Mouse (Mus musculus) gastrocnemius, postnatal 25 days (tissue): ENCODE results near the gene Krtap4-9. TPM values are rescaled to one million over a fixed set of nuclear protein-coding genes. Genes with fewer than 3 reads are reported as not detected.
"Not testable (repeated sequence)": the region's sequence is repeated elsewhere in the genome, so short reads cannot be mapped to it uniquely, and the experiment has no call there.

ENCODE experiments used
- DNase-seq: peaks from one replicate; pipeline ENCODE4 v3.0.0; 2022
- long read RNA-seq, 2 experiments: library from polyadenylated mRNA; stranded (forward); transcript quantifications; one replicate each; pipeline ENCODE4 v2.0.0; 2021
- total RNA-seq, 2 experiments: library from RNA; stranded (reverse); gene quantifications; 1 replicate in 1 of 2; 2 replicates in 1 of 2; pipeline ENCODE4 v1.2.3; 2021

Krtap4-9 gene
- not detected for total RNA-seq
- long read RNA-seq, experiment 1 = 0 reads
- long read RNA-seq, experiment 2 = 0 reads

DNA sequence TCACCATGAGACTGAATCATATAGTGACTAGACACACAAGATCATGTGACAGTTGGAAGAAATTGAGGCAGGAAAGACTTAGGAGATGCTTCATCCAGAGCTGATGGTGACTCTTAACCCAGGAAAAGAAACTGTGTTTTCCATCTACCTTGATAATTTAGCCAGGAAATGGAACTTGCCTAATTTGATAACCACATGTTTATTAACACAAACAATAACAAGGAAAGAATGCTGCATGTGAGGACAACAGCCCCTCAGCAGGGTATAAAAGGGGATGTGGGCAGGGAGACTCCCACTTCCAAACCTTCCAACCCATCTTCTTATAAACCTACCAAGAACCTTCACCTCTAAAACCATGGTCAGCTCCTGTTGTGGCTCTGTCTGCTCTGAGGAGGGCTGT lies at the start of gene Krtap4-9:
Gene Krtap4-9 (plus strand): TSS at position 301 of the 400 bp plus-strand sequence.
- DNase-seq = not testable (repeated sequence)

DNA sequence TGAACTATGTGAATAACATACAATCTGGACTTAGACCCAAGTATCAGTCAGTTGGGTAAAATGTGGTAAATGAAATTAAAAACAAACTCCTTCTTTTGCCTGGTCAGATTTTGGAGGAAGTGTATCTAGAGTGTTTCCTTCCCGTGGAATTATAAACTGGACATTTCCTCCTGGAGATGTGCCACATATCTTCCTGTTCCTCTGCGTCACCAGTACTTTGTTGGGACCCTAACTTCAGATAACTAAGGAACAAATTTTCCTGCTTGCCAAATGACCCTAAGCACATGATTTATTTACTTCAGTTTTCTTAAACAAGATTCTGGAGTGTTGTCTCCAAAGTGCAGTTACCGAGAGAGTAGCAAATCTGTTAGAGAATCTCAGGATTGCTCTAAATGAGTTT lies 41.0 kb upstream of the Krtap4-9 start:
- no peak for DNase-seq

DNA sequence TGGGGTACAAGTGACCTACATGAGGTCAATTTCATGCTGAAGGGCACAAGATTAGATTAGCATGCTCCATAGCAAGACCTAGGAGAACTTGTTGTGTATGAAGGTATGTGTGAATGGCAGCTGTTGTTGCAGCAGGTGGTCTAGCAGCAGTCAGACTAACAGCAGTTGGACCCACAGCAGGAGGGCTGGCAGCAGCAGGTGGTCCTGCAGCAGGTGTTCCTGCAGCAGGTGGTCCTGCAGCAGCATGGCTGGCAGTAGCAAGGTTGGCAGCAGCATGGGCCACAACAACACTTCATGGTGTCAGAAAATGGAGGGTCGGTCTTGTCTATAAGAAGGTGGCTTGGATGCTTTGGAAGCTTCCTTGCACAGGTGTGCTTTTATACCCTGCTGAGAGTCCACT lies 26.1 kb upstream of the Krtap4-9 start:
- no peak for DNase-seq

DNA sequence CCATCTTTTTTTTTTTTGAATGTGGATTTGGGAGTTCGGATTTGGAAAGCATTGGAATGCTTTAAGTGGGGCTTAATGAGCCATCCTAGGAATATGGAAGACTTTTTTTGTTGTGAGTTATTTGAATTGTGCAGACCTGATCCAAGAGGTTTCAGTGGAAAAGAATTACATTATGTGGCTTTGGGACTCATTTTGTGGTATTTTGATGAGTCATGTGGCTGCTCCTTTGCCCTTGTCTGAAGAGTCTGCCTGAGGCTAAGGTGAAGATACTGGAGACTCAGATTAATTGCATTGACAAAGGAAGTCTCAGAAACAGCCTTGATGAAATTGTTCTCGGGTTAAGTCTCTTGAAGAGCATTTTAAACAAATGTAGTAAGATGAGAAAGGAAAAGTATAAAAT lies 16.6 kb upstream of the Krtap4-9 start:
- no peak for DNase-seq

DNA sequence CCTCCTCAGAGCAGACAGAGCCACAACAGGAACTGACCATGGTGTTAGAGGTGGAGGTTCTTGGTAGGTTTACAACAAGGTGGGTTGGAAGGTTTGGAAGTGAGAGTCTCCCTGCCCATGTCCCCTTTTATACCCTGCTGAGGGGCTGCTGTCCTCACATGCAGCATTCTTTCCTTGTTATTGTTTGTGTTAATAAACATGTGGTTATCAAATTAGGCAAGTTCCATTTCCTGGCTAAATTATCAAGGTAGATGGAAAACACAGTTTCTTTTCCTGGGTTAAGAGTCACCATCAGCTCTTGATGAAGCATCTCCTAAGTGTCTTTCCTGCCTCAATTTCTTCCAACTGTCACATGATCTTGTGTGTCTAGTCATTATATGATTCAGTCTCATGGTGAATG lies 12.2 kb upstream of the Krtap4-9 start, which contains the start of gene Gm11595:
Gene Gm11595 (minus strand): TSS at position 101 of the 400 bp plus-strand sequence.
- DNase-seq = not testable (repeated sequence)

DNA sequence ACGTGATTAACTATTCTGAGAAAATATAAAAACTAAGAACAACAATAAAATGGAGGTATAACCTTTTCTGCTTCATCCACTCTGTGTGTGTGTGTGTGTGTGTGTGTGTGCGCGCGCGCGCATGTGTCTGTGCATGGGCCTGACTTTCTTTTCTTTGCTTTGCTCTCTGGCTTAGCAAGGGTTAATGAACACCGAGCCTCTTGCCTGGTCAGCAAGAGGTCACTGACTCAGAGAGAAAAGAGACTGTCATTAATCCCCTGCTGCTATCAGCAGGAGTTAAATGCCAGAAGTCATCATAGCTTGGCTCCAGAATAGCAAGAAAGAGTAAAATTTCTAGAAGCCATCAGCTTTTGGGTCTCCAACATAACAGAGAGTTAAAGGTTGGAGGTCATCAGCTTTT lies 6.6 kb upstream of the Krtap4-9 start:
- no peak for DNase-seq

DNA sequence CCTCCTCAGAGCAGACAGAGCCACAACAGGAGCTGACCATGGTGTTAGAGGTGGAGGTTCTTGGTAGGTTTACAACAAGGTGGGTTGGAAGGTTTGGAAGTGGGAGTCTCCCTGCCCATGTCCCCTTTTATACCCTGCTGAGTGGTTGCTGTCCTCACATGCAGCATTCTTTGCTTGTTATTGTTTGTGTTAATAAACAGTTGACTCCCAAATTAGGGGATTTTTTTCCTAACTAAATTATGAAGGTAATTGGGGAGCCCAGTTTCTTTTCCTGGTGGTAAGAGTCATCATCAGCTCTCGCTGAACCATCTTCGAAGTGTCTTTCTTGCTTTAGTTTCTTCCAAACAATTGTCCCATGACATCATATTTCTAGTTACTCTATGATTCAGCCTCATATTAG lies 4.4 kb upstream of the Krtap4-9 start, which contains the start of gene Krtap4-8:
Gene Krtap4-8 (minus strand): TSS at position 101 of the 400 bp plus-strand sequence.
- no peak for DNase-seq

DNA sequence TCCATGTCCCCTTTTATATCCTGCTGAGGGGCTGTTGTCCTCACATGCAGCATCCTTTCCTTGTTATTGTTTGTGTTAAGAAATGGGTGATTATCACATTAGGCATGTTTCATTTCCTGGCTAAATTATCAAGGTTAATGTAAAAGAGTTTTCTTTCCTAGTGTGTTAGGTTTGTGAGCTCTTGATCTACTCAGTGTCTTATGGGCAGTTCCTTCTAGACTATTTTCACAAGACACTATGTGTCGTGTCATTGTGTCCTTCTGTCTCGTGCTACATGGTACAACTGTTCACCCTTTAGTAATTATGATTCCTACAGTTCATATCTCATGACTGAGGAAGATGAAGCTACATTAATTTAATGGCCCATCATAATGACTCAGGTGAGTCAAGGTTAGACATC lies 8.4 kb downstream of the Krtap4-9 start, which contains the start of gene Gm11596:
Gene Gm11596 (minus strand): TSS at position 101 of the 400 bp plus-strand sequence.
- DNase-seq = no peak

DNA sequence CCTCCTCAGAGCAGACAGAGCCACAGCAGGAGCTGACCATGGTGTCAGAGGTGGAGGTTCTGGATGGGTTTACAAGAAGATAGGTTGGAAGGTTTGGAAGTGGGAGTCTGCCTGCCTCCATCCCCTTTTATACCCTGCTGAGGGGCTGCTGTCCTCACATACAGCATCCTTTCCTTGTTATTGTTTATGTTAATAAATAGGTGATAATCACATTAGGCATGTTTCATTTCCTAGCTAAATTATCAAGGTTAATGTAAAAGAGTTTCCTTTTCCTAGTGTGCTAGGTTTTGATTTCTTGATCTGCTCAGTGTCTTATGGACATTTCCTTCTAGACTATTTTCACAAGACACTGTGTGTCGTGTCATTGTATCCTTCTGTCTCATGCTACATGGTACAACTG lies 13.8 kb downstream of the Krtap4-9 start, which contains the start of gene Gm11569:
Gene Gm11569 (minus strand): TSS at position 101 of the 400 bp plus-strand sequence.
- not testable (repeated sequence) for DNase-seq

DNA sequence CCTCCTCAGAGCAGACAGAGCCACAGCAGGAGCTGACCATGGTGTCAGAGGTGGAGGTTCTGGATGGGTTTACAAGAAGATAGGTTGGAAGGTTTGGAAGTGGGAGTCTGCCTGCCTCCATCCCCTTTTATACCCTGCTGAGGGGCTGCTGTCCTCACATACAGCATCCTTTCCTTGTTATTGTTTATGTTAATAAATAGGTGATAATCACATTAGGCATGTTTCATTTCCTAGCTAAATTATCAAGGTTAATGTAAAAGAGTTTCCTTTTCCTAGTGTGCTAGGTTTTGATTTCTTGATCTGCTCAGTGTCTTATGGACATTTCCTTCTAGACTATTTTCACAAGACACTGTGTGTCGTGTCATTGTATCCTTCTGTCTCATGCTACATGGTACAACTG lies 19.3 kb downstream of the Krtap4-9 start, which contains the start of gene Gm11554:
Gene Gm11554 (minus strand): TSS at position 101 of the 400 bp plus-strand sequence.
- DNase-seq = not testable (repeated sequence)

DNA sequence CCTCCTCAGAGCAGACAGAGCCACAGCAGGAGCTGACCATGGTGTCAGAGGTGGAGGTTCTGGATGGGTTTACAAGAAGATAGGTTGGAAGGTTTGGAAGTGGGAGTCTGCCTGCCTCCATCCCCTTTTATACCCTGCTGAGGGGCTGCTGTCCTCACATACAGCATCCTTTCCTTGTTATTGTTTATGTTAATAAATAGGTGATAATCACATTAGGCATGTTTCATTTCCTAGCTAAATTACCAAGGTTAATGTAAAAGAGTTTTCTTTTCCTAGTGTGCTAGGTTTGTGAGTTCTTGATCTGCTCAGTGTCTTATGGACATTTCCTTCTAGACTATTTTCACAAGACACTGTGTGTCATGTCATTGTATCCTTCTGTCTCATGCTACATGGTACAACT lies 24.8 kb downstream of the Krtap4-9 start, which contains the start of gene Krtap4-13:
Gene Krtap4-13 (minus strand): TSS at position 101 of the 400 bp plus-strand sequence.
- not testable (repeated sequence) for DNase-seq

DNA sequence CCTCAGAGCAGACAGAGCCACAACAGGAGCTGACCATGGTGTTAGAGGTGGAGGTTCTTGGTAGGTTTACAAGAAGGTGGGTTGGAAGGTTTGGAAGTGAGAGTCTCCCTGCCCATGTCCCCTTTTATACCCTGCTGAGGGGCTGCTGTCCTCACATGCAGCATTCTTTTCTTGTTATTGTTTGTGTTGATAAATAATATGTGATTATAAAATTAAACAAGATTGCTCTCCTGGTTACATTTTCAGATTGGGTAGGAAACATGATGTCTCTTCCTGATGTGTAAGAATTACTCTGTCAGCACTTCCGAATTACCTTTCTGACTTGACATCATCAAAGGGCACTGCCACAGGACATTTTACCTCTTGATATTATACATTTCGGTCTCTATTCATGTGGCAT lies 30.6 kb downstream of the Krtap4-9 start, which contains the start of gene Gm11564:
Gene Gm11564 (minus strand): TSS at position 101 of the 400 bp plus-strand sequence.
- DNase-seq = not testable (repeated sequence)

Other genes with a start within 250 kb of the Krtap4-9 start
- gene Krt40, start 242.0 kb upstream of the Krtap4-9 start, total RNA-seq = not detected
- not detected for gene Krtap3-3, start 234.3 kb upstream of the Krtap4-9 start, total RNA-seq
- not detected for gene Krtap3-2, start 228.3 kb upstream of the Krtap4-9 start, total RNA-seq
- gene Gm11939, start 225.7 kb upstream of the Krtap4-9 start, total RNA-seq = not detected
- gene Krtap3-1, start 218.6 kb upstream of the Krtap4-9 start, total RNA-seq = not detected
- not detected for gene Krtap1-5, start 204.2 kb upstream of the Krtap4-9 start, total RNA-seq
- not detected for gene Krtap1-4, start 201.5 kb upstream of the Krtap4-9 start, total RNA-seq
- gene Krtap1-3, start 193.9 kb upstream of the Krtap4-9 start, total RNA-seq = not detected
- gene Krtap9-3, start 187.1 kb upstream of the Krtap4-9 start, total RNA-seq = not detected
- not detected for gene Gm11938, start 181.9 kb upstream of the Krtap4-9 start, total RNA-seq
- not detected for gene Gm11937, start 175.0 kb upstream of the Krtap4-9 start, total RNA-seq
- not detected for gene Krtap2-4, start 170.4 kb upstream of the Krtap4-9 start, total RNA-seq
- not detected for gene Gm11562, start 164.8 kb upstream of the Krtap4-9 start, total RNA-seq
- not detected for gene Krtap4-1, start 157.0 kb upstream of the Krtap4-9 start, total RNA-seq
- gene Krtap4-2, start 150.1 kb upstream of the Krtap4-9 start, total RNA-seq = not detected
- gene Krtap4-7, start 141.1 kb upstream of the Krtap4-9 start, total RNA-seq = not detected
- gene Gm11555, start 135.0 kb upstream of the Krtap4-9 start, total RNA-seq = not detected
- not detected for gene Gm11563, start 126.2 kb upstream of the Krtap4-9 start, total RNA-seq
- gene Krtap4-6, start 119.2 kb upstream of the Krtap4-9 start, total RNA-seq = not detected
- gene Gm14190, start 94.5 kb upstream of the Krtap4-9 start, total RNA-seq = not detected
- gene Gm14180, start 50.9 kb upstream of the Krtap4-9 start, total RNA-seq = not detected
- not detected for gene Gm11595, start 12.3 kb upstream of the Krtap4-9 start, total RNA-seq
- gene Krtap4-8, start 4.5 kb upstream of the Krtap4-9 start, total RNA-seq = not detected
- not detected for gene Gm11596, start 8.3 kb downstream of the Krtap4-9 start, total RNA-seq
- not detected for gene Gm11569, start 13.7 kb downstream of the Krtap4-9 start, total RNA-seq
- not detected for gene Gm11554, start 19.2 kb downstream of the Krtap4-9 start, total RNA-seq
- gene Krtap4-13, start 24.7 kb downstream of the Krtap4-9 start, total RNA-seq = not detected
- gene Gm11564, start 30.5 kb downstream of the Krtap4-9 start, total RNA-seq = not detected
- gene 2300003K06Rik, start 52.9 kb downstream of the Krtap4-9 start, total RNA-seq = not detected
- not detected for gene Krtap4-16, start 66.4 kb downstream of the Krtap4-9 start, total RNA-seq
- gene Gm11568, start 72.7 kb downstream of the Krtap4-9 start, total RNA-seq = not detected
- gene Gm11559, start 79.3 kb downstream of the Krtap4-9 start, total RNA-seq = not detected
- gene Krtap9-1, start 88.2 kb downstream of the Krtap4-9 start, total RNA-seq = not detected
- not detected for gene Gm11567, start 94.0 kb downstream of the Krtap4-9 start, total RNA-seq
- not detected for gene Krtap31-1, start 122.7 kb downstream of the Krtap4-9 start, total RNA-seq
- gene Gm11565, start 129.6 kb downstream of the Krtap4-9 start, total RNA-seq = not detected
- not detected for gene Krtap31-2, start 151.1 kb downstream of the Krtap4-9 start, total RNA-seq
- gene Krtap9-5, start 163.3 kb downstream of the Krtap4-9 start, total RNA-seq = not detected
- not detected for gene Krtap29-1, start 193.9 kb downstream of the Krtap4-9 start, total RNA-seq
- not detected for gene Krtap16-1, start 201.4 kb downstream of the Krtap4-9 start, total RNA-seq
- gene Krtap17-1, start 208.8 kb downstream of the Krtap4-9 start, total RNA-seq = not detected
- not detected for gene Krt33a, start 231.0 kb downstream of the Krtap4-9 start, total RNA-seq
- not detected for gene Krt33b, start 244.7 kb downstream of the Krtap4-9 start, total RNA-seq